Mouse (Mus musculus) c-Kit-positive CD71-positive TER-119-positive erythroid progenitor cells, embryonic 14.5 days (primary cell): ENCODE data around the gene Tmco4.

Experiments used
- DNase-seq: peaks from one replicate; pipeline ENCODE4 v3.0.0-alpha.2; 2013; ENCODE audit warnings: low spot score

Tmco4 gene

GRCm38 (mm10) chr4:139092356-139093195, 119.9 kb downstream of the Tmco4 start, which contains the start of gene Nbl1:
TSS of gene Nbl1 (minus strand) at chr4:139092993.
- DNase-seq = no peak

- DNase-seq = no peak
Observed at GRCm38 (mm10) chr4:139093196-139093530, 120.5 kb downstream of the Tmco4 start.

GRCm38 (mm10) chr4:139095406-139095805, 122.7 kb downstream of the Tmco4 start:
- DNase-seq = no peak

GRCm38 (mm10) chr4:139096201-139096600, 123.5 kb downstream of the Tmco4 start:
- DNase-seq = no peak

- DNase-seq = no peak
Observed at GRCm38 (mm10) chr4:139100326-139100725, 127.6 kb downstream of the Tmco4 start.

- DNase-seq = no peak
Observed at GRCm38 (mm10) chr4:139101546-139101945, 128.9 kb downstream of the Tmco4 start.

GRCm38 (mm10) chr4:139105453-139105852, 132.8 kb downstream of the Tmco4 start:
- DNase-seq = no peak
